Mouse (Mus musculus) lung, postnatal 36 days (tissue): ENCODE measurements around the gene Nudcd3.

Source experiments
- DNase-seq: peaks from one replicate; pipeline ENCODE4 v3.0.0; 2022; ENCODE audit warnings: mixed read lengths

Gene Nudcd3

GRCm38 (mm10) chr11:6200087-6200569 is at the start of gene Nudcd3:
Gene Nudcd3 (minus strand): TSS chr11:6200415.
- DNase-seq: peak; percentile 94

- DNase-seq: no peak
Observed at GRCm38 (mm10) chr11:6244707-6245106, 44.5 kb upstream of the Nudcd3 start.

GRCm38 (mm10) chr11:6233025-6233424 is 32.8 kb upstream of the Nudcd3 start:
- no peak for DNase-seq

- DNase-seq: no peak
Observed at GRCm38 (mm10) chr11:6230012-6230411, 29.8 kb upstream of the Nudcd3 start, which contains the start of gene Npc1l1. Gene Npc1l1 (minus strand): TSS chr11:6230143.

- DNase-seq: no peak
Observed at GRCm38 (mm10) chr11:6224541-6225229, 24.5 kb upstream of the Nudcd3 start.

- DNase-seq: no peak
Observed at GRCm38 (mm10) chr11:6222187-6222586, 22.0 kb upstream of the Nudcd3 start.

- no peak for DNase-seq
Observed at GRCm38 (mm10) chr11:6219967-6220366, 19.8 kb upstream of the Nudcd3 start.

GRCm38 (mm10) chr11:6218189-6218896 is 18.1 kb upstream of the Nudcd3 start:
- no peak for DNase-seq

- DNase-seq: peak; percentile 35
Observed at GRCm38 (mm10) chr11:6216834-6217233, 16.6 kb upstream of the Nudcd3 start.

- DNase-seq: no peak
Observed at GRCm38 (mm10) chr11:6208158-6208557, 7.9 kb upstream of the Nudcd3 start.

- no peak for DNase-seq
Observed at GRCm38 (mm10) chr11:6207090-6207489, 6.9 kb upstream of the Nudcd3 start.

GRCm38 (mm10) chr11:6200570-6200969 is 355 bp upstream of the Nudcd3 start:
- no peak for DNase-seq

GRCm38 (mm10) chr11:6199410-6200086 is 667 bp downstream of the Nudcd3 start, which contains the start of gene A730071L15Rik:
Gene A730071L15Rik (plus strand): TSS chr11:6200029.
- DNase-seq: no peak

- DNase-seq: no peak
Observed at GRCm38 (mm10) chr11:6198449-6198848, 1.8 kb downstream of the Nudcd3 start.

- DNase-seq: no peak
Observed at GRCm38 (mm10) chr11:6196780-6197179, 3.4 kb downstream of the Nudcd3 start.

- peak; percentile 95 for DNase-seq
Observed at GRCm38 (mm10) chr11:6187878-6188277, 12.3 kb downstream of the Nudcd3 start.

GRCm38 (mm10) chr11:6187399-6187798 is 12.8 kb downstream of the Nudcd3 start:
- no peak for DNase-seq

GRCm38 (mm10) chr11:6184202-6184935 is 15.8 kb downstream of the Nudcd3 start:
- DNase-seq: no peak

- peak; percentile 21 for DNase-seq
Observed at GRCm38 (mm10) chr11:6183246-6183645, 17.0 kb downstream of the Nudcd3 start.

GRCm38 (mm10) chr11:6180811-6181399 is 19.3 kb downstream of the Nudcd3 start:
- no peak for DNase-seq

- no peak for DNase-seq
Observed at GRCm38 (mm10) chr11:6179194-6179593, 21.0 kb downstream of the Nudcd3 start.

- DNase-seq: peak; percentile 25
Observed at GRCm38 (mm10) chr11:6178673-6179166, 21.5 kb downstream of the Nudcd3 start.
